Mouse (Mus musculus) ES-Bruce4 (cell line): ENCODE measurements around the gene Cd33.

Experiments
- CTCF ChIP-seq: IDR thresholded peaks from one replicate; pipeline ENCODE4 v1.8.1; 2011; ENCODE audit warnings: low read depth, low read length
- EP300 ChIP-seq: IDR thresholded peaks from 2 replicates; pipeline ENCODE4 v1.6.1; 2011; ENCODE audit warnings: low read depth, low read length; ENCODE audit not compliant: insufficient read depth
- POLR2A ChIP-seq: IDR thresholded peaks from one replicate; pipeline ENCODE4 v1.8.1; 2011; ENCODE audit warnings: low read length; ENCODE audit not compliant: insufficient read depth

- TF ChIP-seq EP300, result no peak
- no peak for TF ChIP-seq POLR2A
- no peak for TF ChIP-seq CTCF
Observed at GRCm38 (mm10) chr7:43545656-43546545, 1.7 kb upstream of the Cd33 start.
